ENCODE assay signal across 8 mouse cellular contexts in the genomic region with DNA sequence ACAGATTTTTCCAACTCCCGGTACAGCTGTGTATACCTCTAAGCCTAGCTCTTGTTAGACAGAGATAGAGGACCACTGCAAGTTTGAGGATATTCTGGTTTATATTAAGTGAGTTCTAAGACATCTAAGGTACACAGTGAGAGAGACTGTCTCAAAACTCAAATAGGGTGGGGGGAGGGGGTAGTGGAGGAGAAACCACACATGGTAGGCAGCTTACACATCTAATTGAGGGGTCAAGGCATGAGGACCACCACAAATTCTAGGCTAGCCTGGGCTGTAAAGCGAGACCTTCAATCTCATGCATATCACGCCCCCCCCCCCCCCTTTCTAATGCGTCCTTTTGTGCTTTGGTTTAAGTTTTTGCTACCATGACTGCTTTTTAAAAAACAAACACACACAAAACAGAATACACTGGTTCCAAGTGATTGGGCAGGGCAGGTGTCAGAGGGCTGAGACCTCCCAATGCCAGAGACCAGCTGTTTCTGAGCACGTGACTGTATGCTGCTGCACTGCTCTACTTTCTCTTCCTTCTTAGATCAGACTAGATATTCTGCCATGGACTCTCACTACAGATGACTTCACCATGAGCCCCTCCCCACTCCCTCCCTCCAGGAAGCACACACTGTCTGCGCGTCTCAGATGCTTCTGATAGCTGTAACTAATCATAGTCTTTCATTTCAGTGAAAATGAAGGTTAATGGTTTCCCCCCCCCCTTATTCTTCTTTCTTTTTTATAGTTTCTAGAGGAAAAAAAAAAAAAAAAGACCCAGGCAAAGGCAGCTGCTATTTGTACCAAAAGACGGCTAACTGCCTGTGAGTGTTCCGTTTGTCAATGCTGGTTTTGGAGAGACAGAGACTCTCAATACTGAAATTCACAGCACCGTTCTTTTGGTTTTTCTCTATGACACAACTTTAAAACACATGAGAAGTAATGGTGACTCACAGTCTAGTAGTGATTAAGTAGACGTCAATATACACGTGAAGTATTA. TPM values are rescaled to one million over a fixed set of nuclear protein-coding genes. Genes with fewer than 3 reads are reported as not detected.
DNase-seq lines count a peak whose midpoint lies in the region; ATAC-seq lines count a peak whose summit lies in the region.

No protein-coding gene starts in this region.

- H3K9me3 ChIP-seq in heart, embryonic 12.5 days (replicated peaks) = no peaks in the 10 kb centered on the region
- H3K9me3 ChIP-seq in forebrain, embryonic 15.5 days = no peaks in the 10 kb centered on the region
- no peaks in the 10 kb centered on the region for H3K9me3 ChIP-seq in kidney, embryonic 16.5 days (ENCODE audit: low read length)
- H3K9me3 ChIP-seq in stomach, embryonic 14.5 days (ENCODE audit: control insufficient read depth, low read depth, low read length) = no peaks in the 10 kb centered on the region

- H3K27ac ChIP-seq in heart, embryonic 12.5 days (ENCODE audit: poor library complexity, severe bottlenecking) = no peak overlapping the region
- no peak overlapping the region for H3K27ac ChIP-seq in forebrain, embryonic 15.5 days (replicated peaks)
- no peak overlapping the region for H3K27ac ChIP-seq in kidney, embryonic 16.5 days (ENCODE audit: low read length)
- 0 out of 2 replicates have a peak overlapping the region, but pooled peaks have one; percentile 6 for H3K27ac ChIP-seq in stomach, embryonic 14.5 days (ENCODE audit: low read length)

- peak; percentile 14 to 51 for DNase-seq in heart, adult 9 months (ENCODE audit: low spot score in 2 of 2)
- no peak for DNase-seq in left cerebral cortex, adult 11 months (ENCODE audit: low spot score)
- DNase-seq in cerebellum, postnatal 25 days = no peak

- peaks cover 17% of the 10 kb centered on the region for H3K4me1 ChIP-seq in heart, embryonic 12.5 days (replicated peaks)
- peaks cover 24% of the 10 kb centered on the region for H3K4me1 ChIP-seq in forebrain, embryonic 15.5 days
- H3K4me1 ChIP-seq in kidney, embryonic 16.5 days (ENCODE audit: insufficient read depth, low read length) = peaks cover 26% of the 10 kb centered on the region
- H3K4me1 ChIP-seq in stomach, embryonic 14.5 days (ENCODE audit: control insufficient read depth, insufficient read depth, low read length) = 0 out of 2 replicates have a peak, but pooled peaks cover 4% of the 10 kb centered on the region

- no peaks in the 10 kb centered on the region for H3K27me3 ChIP-seq in heart, embryonic 12.5 days (replicated peaks)
- H3K27me3 ChIP-seq in forebrain, embryonic 15.5 days = no peaks in the 10 kb centered on the region
- no peaks in the 10 kb centered on the region for H3K27me3 ChIP-seq in kidney, embryonic 16.5 days (ENCODE audit: insufficient read depth, low read length)
- no peaks in the 10 kb centered on the region for H3K27me3 ChIP-seq in stomach, embryonic 14.5 days (ENCODE audit: control insufficient read depth, insufficient read depth, low read length)

- H3K4me3 ChIP-seq in heart, embryonic 12.5 days = no peak overlapping the region
- no peak overlapping the region for H3K4me3 ChIP-seq in forebrain, embryonic 15.5 days
- no peak overlapping the region for H3K4me3 ChIP-seq in kidney, embryonic 16.5 days (ENCODE audit: low read length)
- no peak overlapping the region for H3K4me3 ChIP-seq in stomach, embryonic 14.5 days (ENCODE audit: low read depth, low read length)

- no peak overlapping the region for H3K4me2 ChIP-seq in heart, embryonic 12.5 days
- H3K4me2 ChIP-seq in forebrain, embryonic 15.5 days (replicated peaks) = no peak overlapping the region
- no peak overlapping the region for H3K4me2 ChIP-seq in kidney, embryonic 16.5 days (replicated peaks; ENCODE audit: low read depth, low read length)
- no peak overlapping the region for H3K4me2 ChIP-seq in stomach, embryonic 14.5 days (replicated peaks; ENCODE audit: low read depth, low read length)

- WGBS in heart, embryonic 12.5 days = 58% methylated on average over 12 of the region's 12 CpGs
- 61% methylated on average over 12 of the region's 12 CpGs for WGBS in forebrain, embryonic 15.5 days
- WGBS in kidney, embryonic 16.5 days = 58% methylated on average over 12 of the region's 12 CpGs
- 42% methylated on average over 12 of the region's 12 CpGs for WGBS in stomach, embryonic 14.5 days

- ATAC-seq in heart, embryonic 12.5 days (ENCODE audit: insufficient number of reproducible peaks, low FRiP score) = no peak
- ATAC-seq in forebrain, embryonic 15.5 days (replicated peaks) = peak; percentile 85
- peak; percentile 85 for ATAC-seq in kidney, embryonic 16.5 days (ENCODE audit: low FRiP score, low TSS enrichment)
- ATAC-seq in megakaryocyte, adult 5-6 weeks (ENCODE audit: poor library complexity, severe bottlenecking) = peak; percentile 92
- peak; percentile 51; the same call in 1 of the 2 replicates for ATAC-seq in stomach, embryonic 14.5 days (ENCODE audit: insufficient number of reproducible peaks, insufficient read depth, low FRiP score, low read depth)

- no peak overlapping the region for H3K9ac ChIP-seq in heart, embryonic 12.5 days
- no peak overlapping the region for H3K9ac ChIP-seq in forebrain, embryonic 15.5 days (replicated peaks)
- no peak overlapping the region for H3K9ac ChIP-seq in kidney, embryonic 16.5 days (replicated peaks; ENCODE audit: low read length)
- H3K9ac ChIP-seq in stomach, embryonic 14.5 days (replicated peaks; ENCODE audit: low read depth, low read length) = no peak overlapping the region

- no peaks in the 10 kb centered on the region for H3K36me3 ChIP-seq in heart, embryonic 12.5 days
- no peaks in the 10 kb centered on the region for H3K36me3 ChIP-seq in forebrain, embryonic 15.5 days
- H3K36me3 ChIP-seq in kidney, embryonic 16.5 days (ENCODE audit: insufficient read depth, low read length) = no peaks in the 10 kb centered on the region
- H3K36me3 ChIP-seq in stomach, embryonic 14.5 days (ENCODE audit: control insufficient read depth, insufficient read depth, low read length) = no peaks in the 10 kb centered on the region

RNA-seq across cellular contexts. Expression of gene Fbxo11, which starts 22.7 kb away (rescaled TPM):
- polyA plus RNA-seq in heart, embryonic 12.5 days (2016; fragmentation: Nextera tagmentation; extraction: Ambion mirVana) = 13.3 and 16.0 TPM in 2 replicates
- polyA plus RNA-seq in forebrain, embryonic 15.5 days (2015; fragmentation: Nextera tagmentation; extraction: Ambion mirVana) = 35.8 and 35.9 TPM in 2 replicates
- polyA plus RNA-seq in kidney, embryonic 16.5 days (2015; fragmentation: Nextera tagmentation; extraction: Ambion mirVana) = 14.8 and 15.6 TPM in 2 replicates
- 43.6 and 45.8 TPM in 2 replicates for total RNA-seq in megakaryocyte, adult 5-6 weeks (2015)
- 30.7 and 41.6 TPM in 2 replicates for total RNA-seq in megakaryocyte, adult 5-6 weeks (2017)
- polyA plus RNA-seq in stomach, embryonic 14.5 days (2014; fragmentation: Nextera tagmentation; extraction: Ambion mirVana) = 24.2 and 26.0 TPM in 2 replicates

Comparison
In these comparisons a context has a peak if more than half of its experiments do, and no peak if none do; other contexts are left out.
1. DNase-seq: peak in heart, adult 9 months (2 of 2); none in left cerebral cortex, adult 11 months (single experiment) and cerebellum, postnatal 25 days (0 of 2).